Mouse (Mus musculus) embryo, embryonic 9.5 days (tissue): ENCODE results near the gene Egfl8.
A peak's percentile ranks its signal among the peaks of the same experiment; 100 is the strongest.

ENCODE experiments used
- DNase-seq: peaks from one replicate; pipeline ENCODE4 v3.0.0-alpha.2; 2017; ENCODE audit errors: extremely low spot score

Gene Egfl8

GRCm38 (mm10) chr17:34596098-34596497, 19.7 kb downstream of the Egfl8 start:
- DNase-seq: no peak

- no peak for DNase-seq
Observed at GRCm38 (mm10) chr17:34593752-34594525, 21.8 kb downstream of the Egfl8 start.

GRCm38 (mm10) chr17:34592581-34593549, 22.9 kb downstream of the Egfl8 start:
- peak; percentile 70 for DNase-seq

- DNase-seq: peak; percentile 96
Observed at GRCm38 (mm10) chr17:34591994-34592375, 23.8 kb downstream of the Egfl8 start.

GRCm38 (mm10) chr17:34591029-34591993, 24.5 kb downstream of the Egfl8 start, which contains the start of gene Pbx2:
Gene Pbx2, plus strand, starts transcription at chr17:34591266.
- no peak for DNase-seq

GRCm38 (mm10) chr17:34590154-34590987, 25.4 kb downstream of the Egfl8 start:
- no peak for DNase-seq

- no peak for DNase-seq
Observed at GRCm38 (mm10) chr17:34589681-34590101, 26.1 kb downstream of the Egfl8 start, which contains the start of gene Gpsm3. Gene Gpsm3, plus strand, starts transcription at chr17:34589806.

GRCm38 (mm10) chr17:34589206-34589605, 26.6 kb downstream of the Egfl8 start:
- no peak for DNase-seq

GRCm38 (mm10) chr17:34588767-34589166, 27.0 kb downstream of the Egfl8 start:
- no peak for DNase-seq

- no peak for DNase-seq
Observed at GRCm38 (mm10) chr17:34587814-34588213, 28.0 kb downstream of the Egfl8 start.

GRCm38 (mm10) chr17:34587423-34587811, 28.4 kb downstream of the Egfl8 start:
- DNase-seq: peak; percentile 97

GRCm38 (mm10) chr17:34586796-34587422, 28.9 kb downstream of the Egfl8 start:
- DNase-seq: peak; percentile 97

GRCm38 (mm10) chr17:34585877-34586771, 29.6 kb downstream of the Egfl8 start:
- DNase-seq: no peak

GRCm38 (mm10) chr17:34585121-34585520, 30.6 kb downstream of the Egfl8 start:
- no peak for DNase-seq

GRCm38 (mm10) chr17:34583819-34584218, 32.0 kb downstream of the Egfl8 start:
- no peak for DNase-seq

- no peak for DNase-seq
Observed at GRCm38 (mm10) chr17:34583397-34583796, 32.4 kb downstream of the Egfl8 start.

- no peak for DNase-seq
Observed at GRCm38 (mm10) chr17:34582528-34582927, 33.2 kb downstream of the Egfl8 start.

- no peak for DNase-seq
Observed at GRCm38 (mm10) chr17:34578070-34578469, 37.7 kb downstream of the Egfl8 start.

- DNase-seq: no peak
Observed at GRCm38 (mm10) chr17:34576577-34576976, 39.2 kb downstream of the Egfl8 start.
